Mouse (Mus musculus) hindbrain, embryonic 13.5 days (tissue): ENCODE measurements around the gene Lsmem1. TPM values are rescaled to one million over a fixed set of nuclear protein-coding genes. Genes with fewer than 3 reads are reported as not detected.

Experiments used
- microRNA counts: library from miRNA; unstranded; fragments of <30 nt; microRNA quantifications from one replicate; lab custom pipeline; 2016
- microRNA-seq: library from miRNA; unstranded; fragments of <30 nt; microRNA quantifications from one replicate; pipeline ENCODE4, GENCODE M21; 2016
- polyA plus RNA-seq: library from polyadenylated mRNA; unstranded; fragments of >200 nt; fragmentation: Nextera tagmentation; extraction: Ambion mirVana; gene quantifications from 2 replicates; pipeline ENCODE4 v1.2.1, GENCODE M21; 2015

The Lsmem1 gene
- polyA plus RNA-seq, 1 experiment from 2014 or later, result 0.18 TPM

MicroRNAs encoded within 50 kb of the gene (microRNA counts, 519-probe panel; counts per million panel counts)
- microRNA mmu-miR-1938 (lab: Ali Mortazavi, UCI), result 51.3 counts per million

Small RNA genes lying within 50 kb of the gene (microRNA-seq; reads per million reads assigned to microRNA genes)
- gene Mir1938, result 1.2 reads per million

Other genes with a start within 250 kb of the Lsmem1 start
- 122 and 139 TPM in 2 replicates for gene Arl4a, start 161.5 kb downstream of the Lsmem1 start, polyA plus RNA-seq
- 0.09 and 0.22 TPM in 2 replicates for gene Scin, start 65.3 kb downstream of the Lsmem1 start, polyA plus RNA-seq
- 164 TPM in 2 replicates for gene Ifrd1, start 49.0 kb upstream of the Lsmem1 start, polyA plus RNA-seq
- gene Zfp277, start 246.4 kb upstream of the Lsmem1 start, polyA plus RNA-seq, result 29.9 TPM in 2 replicates
- 40.5 and 43.4 TPM in 2 replicates for gene Dock4, start 246.5 kb upstream of the Lsmem1 start, polyA plus RNA-seq